ENCODE assay signal across 18 mouse cellular contexts in genomic region chr2:128313582-128313918, GRCm38 (mm10).
A peak's percentile ranks its signal among the peaks of the same experiment; 100 is the strongest.
DNase-seq lines count a peak whose midpoint lies in the region; ATAC-seq and TF ChIP-seq lines count a peak whose summit lies in the region.
"Had no signal": no experiment of that assay in that cellular context is flagged by ENCODE, and none has a peak within 500 bp of the region (broad histone marks: within the 10 kb centered on the region; RNA-seq: fewer than 3 reads in every experiment).

No protein-coding gene starts in this region.

- no peaks in the 10 kb centered on the region for H3K27me3 ChIP-seq in heart, embryonic 16.5 days (ENCODE audit: control insufficient read depth, insufficient read depth, low read length)
- no peaks in the 10 kb centered on the region for H3K27me3 ChIP-seq in heart, embryonic 12.5 days (replicated peaks)
- no peaks in the 10 kb centered on the region for H3K27me3 ChIP-seq in ES-Bruce4 (ENCODE audit: control insufficient read depth, insufficient read depth, low read length, poor library complexity, severe bottlenecking)
- H3K27me3 ChIP-seq in limb, embryonic 10.5 days (ENCODE audit: low read depth, poor library complexity, severe bottlenecking), result peaks cover 13% of the 10 kb centered on the region; the same call in 1 of the 2 replicates
- no peaks in the 10 kb centered on the region for H3K27me3 ChIP-seq in liver, embryonic 12.5 days (replicated peaks)
- H3K27me3 ChIP-seq: CH12.LX; hindbrain, embryonic 12.5 days; liver, embryonic 13.5 days; Patski had no signal

- H3K36me3 ChIP-seq in heart, embryonic 16.5 days (ENCODE audit: control insufficient read depth, insufficient read depth), result no peaks in the 10 kb centered on the region
- H3K36me3 ChIP-seq in heart, embryonic 12.5 days, result no peaks in the 10 kb centered on the region
- no peaks in the 10 kb centered on the region for H3K36me3 ChIP-seq in ES-Bruce4 (ENCODE audit: control insufficient read depth, insufficient read depth, low read length, poor library complexity, severe bottlenecking)
- H3K36me3 ChIP-seq in limb, embryonic 10.5 days, result no peaks in the 10 kb centered on the region
- H3K36me3 ChIP-seq in liver, embryonic 12.5 days, result no peaks in the 10 kb centered on the region
- H3K36me3 ChIP-seq: hindbrain, embryonic 12.5 days; liver, embryonic 13.5 days; midbrain, embryonic 13.5 days had no signal

- TF ChIP-seq EP300 in ES-Bruce4 (IDR thresholded peaks at IDR 0.05; ENCODE audit: insufficient read depth, low read depth, low read length), result no peak

- peak; percentile 45 for DNase-seq in embryo, embryonic 9.5 days (ENCODE audit: extremely low spot score)
- DNase-seq in embryo, embryonic 10.5 days (ENCODE audit: low spot score), result no peak
- DNase-seq in limb, embryonic 10.5 days (ENCODE audit: low spot score), result no peak
- no peak for DNase-seq in right cerebral cortex, postnatal 25 days
- DNase-seq: adrenal gland, postnatal 36 days; liver, embryonic 13.5 days; right cerebral cortex, adult 18-20 months; thymus, adult 2 months had no signal

- H3K4me2 ChIP-seq in heart, embryonic 16.5 days (ENCODE audit: low read depth, low read length), result peak overlapping the region; percentile 60; the same call in 1 of the 2 replicates
- no peak overlapping the region for H3K4me2 ChIP-seq in heart, embryonic 12.5 days
- no peak overlapping the region for H3K4me2 ChIP-seq in liver, embryonic 12.5 days
- H3K4me2 ChIP-seq: forebrain, embryonic 13.5 days; hindbrain, embryonic 12.5 days; liver, embryonic 13.5 days; midbrain, embryonic 13.5 days had no signal

- H3K9ac ChIP-seq in heart, embryonic 16.5 days (ENCODE audit: low read length), result peak overlapping the region; percentile 61; the same call in 1 of the 2 replicates
- no peak overlapping the region for H3K9ac ChIP-seq in heart, embryonic 12.5 days
- H3K9ac ChIP-seq in ES-Bruce4 (ENCODE audit: low read depth, poor library complexity, severe bottlenecking), result no peak overlapping the region
- H3K9ac ChIP-seq in liver, embryonic 12.5 days, result no peak overlapping the region
- H3K9ac ChIP-seq: forebrain, embryonic 13.5 days; hindbrain, embryonic 12.5 days; liver, embryonic 13.5 days; midbrain, embryonic 13.5 days had no signal

- TF ChIP-seq CTCF in ES-Bruce4 (IDR thresholded peaks at IDR 0.05; ENCODE audit: low read depth, low read length), result no peak

- H3K9me3 ChIP-seq in heart, embryonic 16.5 days (replicated peaks; ENCODE audit: control insufficient read depth, low read length), result no peaks in the 10 kb centered on the region
- H3K9me3 ChIP-seq in heart, embryonic 12.5 days (replicated peaks), result no peaks in the 10 kb centered on the region
- H3K9me3 ChIP-seq in ES-Bruce4 (replicated peaks; ENCODE audit: control insufficient read depth, insufficient read depth, low read length, poor library complexity, severe bottlenecking), result no peaks in the 10 kb centered on the region
- no peaks in the 10 kb centered on the region for H3K9me3 ChIP-seq in limb, embryonic 10.5 days (replicated peaks)
- no peaks in the 10 kb centered on the region for H3K9me3 ChIP-seq in liver, embryonic 12.5 days (replicated peaks)
- H3K9me3 ChIP-seq: forebrain, embryonic 13.5 days; hindbrain, embryonic 12.5 days; liver, embryonic 13.5 days; midbrain, embryonic 13.5 days had no signal

- TF ChIP-seq POLR2A in ES-Bruce4 (IDR thresholded peaks at IDR 0.05; ENCODE audit: insufficient read depth, low read length), result no peak

- H3K27ac ChIP-seq in heart, embryonic 16.5 days (ENCODE audit: low read length), result peak overlapping the region; percentile 95
- H3K27ac ChIP-seq in heart, embryonic 12.5 days (ENCODE audit: poor library complexity, severe bottlenecking), result no peak overlapping the region
- H3K27ac ChIP-seq in ES-Bruce4 (ENCODE audit: insufficient read depth, low read length), result peak overlapping the region; percentile 3; the same call in 1 of the 2 replicates
- peak overlapping the region; percentile 43 for H3K27ac ChIP-seq in limb, embryonic 10.5 days
- no peak overlapping the region for H3K27ac ChIP-seq in liver, embryonic 12.5 days
- H3K27ac ChIP-seq: forebrain, embryonic 13.5 days; hindbrain, embryonic 12.5 days; liver, embryonic 13.5 days; midbrain, embryonic 13.5 days had no signal

- ATAC-seq in heart, embryonic 16.5 days (replicated peaks; ENCODE audit: extremely low read depth, insufficient read depth, low FRiP score), result no peak
- ATAC-seq in heart, embryonic 12.5 days (ENCODE audit: insufficient number of reproducible peaks, low FRiP score), result no peak
- no peak for ATAC-seq in liver, embryonic 12.5 days
- ATAC-seq: forebrain, embryonic 13.5 days; lung, postnatal 0 days; midbrain, embryonic 13.5 days; Patski had no signal

- H3K4me1 ChIP-seq in heart, embryonic 16.5 days (ENCODE audit: control insufficient read depth, insufficient read depth, low read length), result peaks cover 43% of the 10 kb centered on the region
- peaks cover 48% of the 10 kb centered on the region for H3K4me1 ChIP-seq in heart, embryonic 12.5 days (replicated peaks)
- H3K4me1 ChIP-seq in ES-Bruce4 (ENCODE audit: control insufficient read depth, insufficient read depth, low read length), result peaks cover 5% of the 10 kb centered on the region
- H3K4me1 ChIP-seq in limb, embryonic 10.5 days, result peaks cover 40% of the 10 kb centered on the region
- peaks cover 18% of the 10 kb centered on the region for H3K4me1 ChIP-seq in liver, embryonic 12.5 days

- WGBS in heart, embryonic 16.5 days, result 64% methylated on average over 2 of the region's 2 CpGs
- WGBS in heart, embryonic 12.5 days, result 63% methylated on average over 2 of the region's 2 CpGs
- 32% methylated on average over 2 of the region's 2 CpGs for WGBS in limb, embryonic 10.5 days
- WGBS in liver, embryonic 12.5 days (ENCODE audit: insufficient replicate concordance), result 50% methylated on average over 2 of the region's 2 CpGs

- no peak overlapping the region for H3K4me3 ChIP-seq in heart, embryonic 16.5 days (ENCODE audit: low read length)
- H3K4me3 ChIP-seq in heart, embryonic 12.5 days, result no peak overlapping the region
- H3K4me3 ChIP-seq in ES-Bruce4 (ENCODE audit: low read depth, low read length), result no peak overlapping the region
- no peak overlapping the region for H3K4me3 ChIP-seq in limb, embryonic 10.5 days
- no peak overlapping the region for H3K4me3 ChIP-seq in liver, embryonic 12.5 days
- H3K4me3 ChIP-seq: forebrain, embryonic 13.5 days; hindbrain, embryonic 12.5 days; liver, embryonic 13.5 days; midbrain, embryonic 13.5 days had no signal

Comparison
In these comparisons a context has a peak if more than half of its experiments do, and no peak if none do; other contexts are left out.
1. H3K27ac ChIP-seq: peak in heart, embryonic 16.5 days (single experiment), ES-Bruce4 (single experiment) and limb, embryonic 10.5 days (single experiment); none in heart, embryonic 12.5 days (single experiment) and liver, embryonic 12.5 days (single experiment).